Mouse (Mus musculus) spleen, adult 2 months (tissue): ENCODE results near the gene A730015C16Rik.

Source experiments
- CTCF ChIP-seq: fragments of 200-500 bp; IDR thresholded peaks from 2 replicates; pipeline ENCODE4 v1.5.1; 2011; ENCODE audit warnings: mild to moderate bottlenecking, inconsistent platforms; ENCODE audit not compliant: insufficient read depth, insufficient read length, insufficient replicate concordance; ENCODE audit errors: extremely low read depth
- POLR2A ChIP-seq: fragments of 200-500 bp; IDR thresholded peaks from 2 replicates; pipeline ENCODE4 v1.6.1; 2011; ENCODE audit warnings: low read depth, low read length, inconsistent platforms

DNA sequence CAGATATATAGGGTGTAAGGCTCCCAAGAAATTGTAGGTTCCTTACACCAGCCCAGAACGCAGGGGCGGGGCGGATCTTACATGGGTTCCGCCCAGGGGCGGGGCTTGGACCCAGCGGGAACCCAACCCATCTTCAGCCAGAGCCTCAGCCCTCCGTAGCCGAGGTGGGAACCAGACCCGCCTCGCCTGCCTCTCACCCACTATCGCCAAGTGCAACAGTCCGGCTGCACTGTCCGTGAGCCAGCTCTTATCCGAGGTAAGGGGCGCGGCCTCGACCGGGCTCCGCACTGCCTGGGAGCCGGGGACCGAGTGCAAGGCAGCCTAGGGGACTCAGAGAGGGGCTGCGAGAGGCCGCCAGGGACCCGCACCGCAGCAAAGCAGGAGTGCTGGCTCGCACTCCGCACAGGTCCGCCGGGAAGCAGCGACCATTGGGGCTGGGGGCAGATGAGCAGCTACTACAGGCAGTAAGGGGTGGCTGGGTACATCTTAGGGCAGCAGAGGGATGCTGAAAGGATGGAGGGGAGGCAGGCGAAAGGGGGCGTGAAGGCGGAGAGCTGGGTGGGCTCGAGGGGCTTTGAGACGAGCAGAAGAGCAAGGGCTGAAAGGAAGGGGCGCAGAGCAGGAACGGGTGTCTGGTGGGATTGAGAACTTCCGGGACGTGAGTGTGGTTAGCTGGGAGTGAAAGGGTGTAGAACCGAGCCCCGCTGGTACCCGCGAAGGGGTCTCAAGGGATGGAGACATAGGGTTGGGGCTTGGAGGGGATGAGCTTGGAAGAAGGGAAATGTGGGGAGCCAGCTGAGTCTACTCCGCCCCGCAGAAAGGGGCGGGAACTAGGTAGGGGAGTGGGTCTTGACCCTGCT is 30.8 kb upstream of the A730015C16Rik start, which contains the start of gene Rab3b:
- TF ChIP-seq CTCF (no peak), POLR2A (no peak)
